Mouse (Mus musculus) stomach, postnatal 0 days (tissue): ENCODE results near the gene Sgcg.

ENCODE experiments used
- CTCF ChIP-seq: IDR thresholded peaks from 2 replicates; pipeline ENCODE4 v1.5.1; 2016; ENCODE audit warnings: antibody characterized with exemption, low read depth, mild to moderate bottlenecking, moderate library complexity
- EP300 ChIP-seq: optimal IDR thresholded peaks from 2 replicates; pipeline ENCODE3; 2016; ENCODE audit warnings: antibody characterized with exemption

DNA sequence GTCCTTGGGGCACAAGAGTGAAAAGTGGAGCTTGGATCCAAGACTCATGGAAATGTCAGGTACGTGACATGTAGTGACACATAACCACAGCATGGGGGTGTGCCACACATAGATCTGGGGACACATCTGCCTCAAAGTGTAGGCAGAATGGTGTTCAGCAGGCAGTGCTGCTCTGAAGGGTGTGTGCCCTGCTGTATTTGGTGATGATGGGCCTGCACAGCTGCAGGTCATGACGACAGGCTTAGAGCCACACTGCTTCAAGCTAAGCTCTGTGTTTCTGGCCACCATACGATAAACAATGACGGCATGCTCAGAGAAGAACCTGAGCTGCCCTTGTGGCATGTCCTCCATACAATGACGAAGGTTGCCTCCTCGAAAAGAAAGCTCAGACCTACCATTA lies 41.5 kb upstream of the Sgcg start:
- no peak for TF ChIP-seq CTCF
- no peak for TF ChIP-seq EP300
